Mouse (Mus musculus) forebrain, embryonic 10.5 days (tissue): ENCODE results near the gene Slc8a1. TPM values are rescaled to one million over a fixed set of nuclear protein-coding genes. Genes with fewer than 3 reads are reported as not detected.

Source experiments
- DNase-seq: peaks from one replicate; pipeline ENCODE4 v3.0.0-alpha.2; 2017; ENCODE audit warnings: low spot score; ENCODE audit errors: extremely low spot score
- H3K27ac ChIP-seq: fragments of 300-500 bp; sonication (generic); 2 replicates; pipeline ENCODE4 v1.5.1; 2016; ENCODE audit warnings: mild to moderate bottlenecking
- H3K27me3 ChIP-seq: fragments of 300-500 bp; sonication (generic); 2 replicates; pipeline ENCODE4 v1.6.1; 2016; ENCODE audit warnings: mild to moderate bottlenecking; ENCODE audit not compliant: poor library complexity, severe bottlenecking
- H3K36me3 ChIP-seq: fragments of 300-500 bp; sonication (generic); replicated peaks from 2 replicates; pipeline ENCODE4 v1.6.1; 2016; ENCODE audit warnings: mild to moderate bottlenecking, moderate library complexity
- H3K4me1 ChIP-seq: fragments of 300-500 bp; sonication (generic); 2 replicates; pipeline ENCODE4 v1.6.1; 2016
- H3K4me3 ChIP-seq: fragments of 300-500 bp; sonication (generic); 2 replicates; pipeline ENCODE4 v1.5.1; 2016; ENCODE audit warnings: mild to moderate bottlenecking, moderate library complexity
- H3K9me3 ChIP-seq: fragments of 300-500 bp; sonication (generic); 2 replicates; pipeline ENCODE4 v1.6.1; 2016; ENCODE audit warnings: mild to moderate bottlenecking, moderate library complexity
- whole genome bisulfite sequencing: fragments of 180-500 bp; shearing (Covaris S2); methylation state at CpG from one replicate; pipeline ENCODE4 v1.1.7; 2016; 5-methylcytosine and 5-hydroxymethylcytosine counted together
- polyA plus RNA-seq: library from polyadenylated mRNA; unstranded; fragments of >200 nt; fragmentation: Nextera tagmentation; extraction: Ambion mirVana; gene quantifications from 2 replicates; pipeline ENCODE4 v1.2.1, GENCODE M21; 2016

Slc8a1 gene
- polyA plus RNA-seq = 0.69 and 1.3 TPM in 2 replicates

GRCm38 (mm10) chr17:81738311-81738755 is at the start of gene Slc8a1:
Slc8a1 (minus strand) TSS chr17:81738377.
- no peak for DNase-seq
- H3K4me1 ChIP-seq = no peaks in the 10 kb centered on the region
- H3K9me3 ChIP-seq = no peaks in the 10 kb centered on the region
- no peaks in the 10 kb centered on the region for H3K27me3 ChIP-seq
- H3K36me3 ChIP-seq = no peaks in the 10 kb centered on the region
- H3K27ac ChIP-seq = no peak within 1 kb of the TSS
- whole genome bisulfite sequencing = 94% methylated on average over 14 of the region's 14 CpGs
- no peak within 1 kb of the TSS for H3K4me3 ChIP-seq

- WGBS = 47% methylated on average over 4 of the region's 4 CpGs
- Histone ChIP-seq H3K9me3 (no peaks in the 10 kb centered on the region), H3K27ac (no peak overlapping the region), H3K4me3 (no peak overlapping the region), H3K36me3 (no peaks in the 10 kb centered on the region), H3K4me1 (no peaks in the 10 kb centered on the region), H3K27me3 (no peaks in the 10 kb centered on the region)
- no peak for DNase-seq
These were observed 49.2 kb upstream of the Slc8a1 start for GRCm38 (mm10) chr17:81787350-81787749.

- WGBS = 95% methylated on average over 4 of the region's 4 CpGs
These were observed 44.1 kb upstream of the Slc8a1 start for GRCm38 (mm10) chr17:81782326-81782725.

GRCm38 (mm10) chr17:81781491-81781890 is 43.3 kb upstream of the Slc8a1 start:
- Histone ChIP-seq H3K9me3 (no peaks in the 10 kb centered on the region), H3K4me3 (no peak overlapping the region), H3K4me1 (no peaks in the 10 kb centered on the region), H3K36me3 (no peaks in the 10 kb centered on the region), H3K27ac (no peak overlapping the region), H3K27me3 (no peaks in the 10 kb centered on the region)
- 89% methylated on average over 5 of the region's 5 CpGs for WGBS
- no peak for DNase-seq

More at GRCm38 (mm10) chr17:81782326-81782725, 44.1 kb upstream of the Slc8a1 start:
- Histone ChIP-seq H3K4me1 (no peaks in the 10 kb centered on the region), H3K27me3 (no peaks in the 10 kb centered on the region), H3K27ac (no peak overlapping the region), H3K36me3 (no peaks in the 10 kb centered on the region), H3K9me3 (no peaks in the 10 kb centered on the region), H3K4me3 (no peak overlapping the region)
- DNase-seq = no peak

- no peak for DNase-seq
- Histone ChIP-seq H3K27ac (no peak overlapping the region), H3K27me3 (no peaks in the 10 kb centered on the region), H3K4me3 (no peak overlapping the region), H3K4me1 (no peaks in the 10 kb centered on the region), H3K36me3 (no peaks in the 10 kb centered on the region), H3K9me3 (no peaks in the 10 kb centered on the region)
- WGBS = 91% methylated on average over 4 of the region's 4 CpGs
These were observed 41.7 kb upstream of the Slc8a1 start for GRCm38 (mm10) chr17:81779883-81780282.

GRCm38 (mm10) chr17:81750664-81751063 is 12.5 kb upstream of the Slc8a1 start:
- Histone ChIP-seq H3K27ac (no peak overlapping the region), H3K27me3 (no peaks in the 10 kb centered on the region), H3K4me1 (no peaks in the 10 kb centered on the region), H3K36me3 (no peaks in the 10 kb centered on the region), H3K4me3 (no peak overlapping the region), H3K9me3 (no peaks in the 10 kb centered on the region)
- WGBS = 79% methylated on average over 2 of the region's 2 CpGs
- DNase-seq = no peak

- 87% methylated on average over 2 of the region's 2 CpGs for WGBS
- H3K4me3 ChIP-seq = no peak overlapping the region
- H3K27me3 ChIP-seq = no peaks in the 10 kb centered on the region
- H3K4me1 ChIP-seq = no peaks in the 10 kb centered on the region
- H3K27ac ChIP-seq = no peak overlapping the region
- no peaks in the 10 kb centered on the region for H3K36me3 ChIP-seq
- no peak for DNase-seq
- H3K9me3 ChIP-seq = no peaks in the 10 kb centered on the region
These were observed 4.9 kb upstream of the Slc8a1 start for GRCm38 (mm10) chr17:81743034-81743433.

GRCm38 (mm10) chr17:81740576-81740975 is 2.4 kb upstream of the Slc8a1 start:
- 87% methylated on average over 6 of the region's 6 CpGs for WGBS

GRCm38 (mm10) chr17:81737779-81738178 is 398 bp downstream of the Slc8a1 start:
- Histone ChIP-seq H3K4me3 (no peak overlapping the region), H3K36me3 (no peaks in the 10 kb centered on the region), H3K9me3 (no peaks in the 10 kb centered on the region), H3K27ac (no peak overlapping the region), H3K4me1 (no peaks in the 10 kb centered on the region), H3K27me3 (no peaks in the 10 kb centered on the region)
- WGBS = 94% methylated on average over 2 of the region's 2 CpGs
- no peak for DNase-seq

More at GRCm38 (mm10) chr17:81740576-81740975, 2.4 kb upstream of the Slc8a1 start:
- Histone ChIP-seq H3K9me3 (no peaks in the 10 kb centered on the region), H3K4me3 (no peak overlapping the region), H3K36me3 (no peaks in the 10 kb centered on the region), H3K27me3 (no peaks in the 10 kb centered on the region), H3K4me1 (no peaks in the 10 kb centered on the region), H3K27ac (no peak overlapping the region)
- DNase-seq = no peak

- H3K9me3 ChIP-seq = no peaks in the 10 kb centered on the region
- WGBS = 89% methylated on average over 4 of the region's 4 CpGs
- no peaks in the 10 kb centered on the region for H3K4me1 ChIP-seq
- H3K4me3 ChIP-seq = no peak overlapping the region
- no peaks in the 10 kb centered on the region for H3K27me3 ChIP-seq
- H3K27ac ChIP-seq = no peak overlapping the region
- no peaks in the 10 kb centered on the region for H3K36me3 ChIP-seq
- no peak for DNase-seq
These were observed 868 bp downstream of the Slc8a1 start for GRCm38 (mm10) chr17:81737309-81737708.

- Histone ChIP-seq H3K4me1 (no peaks in the 10 kb centered on the region), H3K9me3 (no peaks in the 10 kb centered on the region), H3K36me3 (no peaks in the 10 kb centered on the region), H3K27ac (no peak overlapping the region), H3K4me3 (no peak overlapping the region), H3K27me3 (no peaks in the 10 kb centered on the region)
- WGBS = 86% methylated on average over 2 of the region's 2 CpGs
- no peak for DNase-seq
These were observed 2.6 kb downstream of the Slc8a1 start for GRCm38 (mm10) chr17:81735583-81735982.

GRCm38 (mm10) chr17:81729891-81730290 is 8.3 kb downstream of the Slc8a1 start:
- Histone ChIP-seq H3K36me3 (no peaks in the 10 kb centered on the region), H3K27ac (no peak overlapping the region), H3K4me1 (no peaks in the 10 kb centered on the region), H3K27me3 (no peaks in the 10 kb centered on the region), H3K4me3 (no peak overlapping the region), H3K9me3 (no peaks in the 10 kb centered on the region)
- 96% methylated on average over 4 of the region's 4 CpGs for WGBS
- no peak for DNase-seq

GRCm38 (mm10) chr17:81712273-81712751 is 25.9 kb downstream of the Slc8a1 start:
- 88% methylated on average over 1 of the region's 1 CpGs for WGBS
- H3K36me3 ChIP-seq = no peaks in the 10 kb centered on the region
- H3K27me3 ChIP-seq = no peaks in the 10 kb centered on the region
- no peak overlapping the region for H3K27ac ChIP-seq
- H3K4me1 ChIP-seq = no peaks in the 10 kb centered on the region
- DNase-seq = no peak
- no peak overlapping the region for H3K4me3 ChIP-seq
- no peaks in the 10 kb centered on the region for H3K9me3 ChIP-seq

- no peaks in the 10 kb centered on the region for H3K27me3 ChIP-seq
- 68% methylated on average over 3 of the region's 3 CpGs for WGBS
- DNase-seq = no peak
These were observed 33.4 kb downstream of the Slc8a1 start for GRCm38 (mm10) chr17:81704761-81705160.

More at GRCm38 (mm10) chr17:81704761-81705160, 33.4 kb downstream of the Slc8a1 start:
- H3K4me1 ChIP-seq = no peaks in the 10 kb centered on the region
- no peaks in the 10 kb centered on the region for H3K9me3 ChIP-seq
- H3K36me3 ChIP-seq = no peaks in the 10 kb centered on the region
- H3K4me3 ChIP-seq = no peak overlapping the region
- H3K27ac ChIP-seq = no peak overlapping the region
